In the genomic region with DNA sequence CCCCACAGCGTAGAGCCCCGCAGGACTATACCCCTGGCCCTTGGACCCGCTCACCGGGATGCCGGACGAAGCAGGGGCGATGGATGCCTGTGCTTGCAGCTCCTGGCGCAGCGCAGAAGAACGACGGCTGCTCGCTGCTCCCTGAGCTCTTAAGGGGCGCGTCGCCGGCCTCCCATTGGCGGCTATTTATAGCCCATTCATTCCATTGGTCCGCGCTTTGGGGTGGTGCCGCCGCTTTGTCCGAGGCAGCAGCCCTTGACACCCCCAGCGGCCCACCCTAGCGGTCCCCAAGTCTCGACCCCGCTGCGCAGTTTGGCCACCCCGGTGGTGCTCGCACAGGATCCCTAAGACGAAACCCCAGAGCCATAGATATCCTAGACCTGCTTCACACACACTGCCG, we compare ENCODE assay signal across 8 mouse cellular contexts. TPM values are rescaled to one million over a fixed set of nuclear protein-coding genes. Genes with fewer than 3 reads are reported as not detected.
DNase-seq lines count a peak whose midpoint lies in the region; ATAC-seq and TF ChIP-seq lines count a peak whose summit lies in the region.

A gene (minus strand): TSS at position 163 of the 400 bp plus-strand sequence.

- H3K4me2 ChIP-seq in forebrain, embryonic 11.5 days (ENCODE audit: low read depth, low read length, severe bottlenecking) = peak within 1 kb of the TSS; percentile 93
- H3K4me2 ChIP-seq in heart, embryonic 13.5 days = peak within 1 kb of the TSS; percentile 99
- H3K4me2 ChIP-seq in kidney, embryonic 16.5 days (replicated peaks; ENCODE audit: low read depth, low read length) = peak within 1 kb of the TSS; percentile 91
- H3K4me2 ChIP-seq in limb, embryonic 13.5 days (replicated peaks) = peak within 1 kb of the TSS; percentile 98
- peak within 1 kb of the TSS; percentile 74 for H3K4me2 ChIP-seq in midbrain, embryonic 15.5 days
- H3K4me2 ChIP-seq in stomach, postnatal 0 days (replicated peaks; ENCODE audit: low read depth) = peak within 1 kb of the TSS; percentile 91

- under 1% methylated on average over 31 of the region's 31 CpGs for WGBS in forebrain, embryonic 11.5 days
- WGBS in heart, embryonic 13.5 days = under 1% methylated on average over 31 of the region's 31 CpGs
- under 1% methylated on average over 31 of the region's 31 CpGs for WGBS in kidney, embryonic 16.5 days
- WGBS in limb, embryonic 13.5 days = under 1% methylated on average over 31 of the region's 31 CpGs
- under 1% methylated on average over 31 of the region's 31 CpGs for WGBS in midbrain, embryonic 15.5 days
- WGBS in stomach, postnatal 0 days = 2% methylated on average over 27 of the region's 31 CpGs

- H3K9ac ChIP-seq in forebrain, embryonic 11.5 days (ENCODE audit: low read length) = peak within 1 kb of the TSS; percentile 93
- peak within 1 kb of the TSS; percentile 88 for H3K9ac ChIP-seq in heart, embryonic 13.5 days
- peak within 1 kb of the TSS; percentile 59 for H3K9ac ChIP-seq in kidney, embryonic 16.5 days (replicated peaks; ENCODE audit: low read length)
- H3K9ac ChIP-seq in limb, embryonic 13.5 days = peak within 1 kb of the TSS; percentile 69
- H3K9ac ChIP-seq in midbrain, embryonic 15.5 days = peak within 1 kb of the TSS; percentile 98
- H3K9ac ChIP-seq in stomach, postnatal 0 days (ENCODE audit: low read length) = peak within 1 kb of the TSS; percentile 76

- H3K27ac ChIP-seq in bone marrow macrophage, adult 2 months (ENCODE audit: insufficient read depth, low read depth, low read length) = peak within 1 kb of the TSS; percentile 43
- H3K27ac ChIP-seq in forebrain, embryonic 11.5 days (ENCODE audit: low read depth, low read length) = peak within 1 kb of the TSS; percentile 82
- H3K27ac ChIP-seq in heart, embryonic 13.5 days (replicated peaks) = peak within 1 kb of the TSS; percentile 60; the same call in 1 of the 2 replicates
- H3K27ac ChIP-seq in kidney, embryonic 16.5 days (ENCODE audit: low read length) = no peak within 1 kb of the TSS
- H3K27ac ChIP-seq in limb, embryonic 13.5 days = no peak within 1 kb of the TSS
- H3K27ac ChIP-seq in midbrain, embryonic 15.5 days = peak within 1 kb of the TSS; percentile 93
- peak within 1 kb of the TSS; percentile 69 for H3K27ac ChIP-seq in stomach, postnatal 0 days (replicated peaks)

- DNase-seq in forebrain, embryonic 11.5 days (ENCODE audit: low spot score) = peak; percentile 92
- peak; percentile 70 for DNase-seq in stomach, postnatal 0 days (ENCODE audit: low spot score)

- TF ChIP-seq EP300 in stomach, postnatal 0 days (optimal IDR thresholded peaks at IDR 0.05) = no peak

- peaks cover 54% of the 10 kb centered on the region for H3K4me1 ChIP-seq in bone marrow macrophage, adult 2 months (ENCODE audit: control insufficient read depth, insufficient read depth, low read length)
- H3K4me1 ChIP-seq in forebrain, embryonic 11.5 days (replicated peaks; ENCODE audit: control insufficient read depth, insufficient read depth, low read length) = peaks cover 18% of the 10 kb centered on the region
- H3K4me1 ChIP-seq in heart, embryonic 13.5 days = peaks cover 70% of the 10 kb centered on the region
- H3K4me1 ChIP-seq in kidney, embryonic 16.5 days (ENCODE audit: insufficient read depth, low read length) = peaks cover 49% of the 10 kb centered on the region
- H3K4me1 ChIP-seq in limb, embryonic 13.5 days = peaks cover 40% of the 10 kb centered on the region
- H3K4me1 ChIP-seq in midbrain, embryonic 15.5 days = peaks cover 41% of the 10 kb centered on the region
- H3K4me1 ChIP-seq in stomach, postnatal 0 days (replicated peaks; ENCODE audit: control insufficient read depth, insufficient read depth) = peaks cover 6% of the 10 kb centered on the region; the same call in 1 of the 2 replicates

- peak within 1 kb of the TSS; percentile 74 for H3ac ChIP-seq in C2C12 (ENCODE audit: control insufficient read depth, insufficient read length, low read depth)

- peak; percentile 86 for ATAC-seq in forebrain, embryonic 11.5 days (replicated peaks; ENCODE audit: low FRiP score)
- ATAC-seq in heart, embryonic 13.5 days (ENCODE audit: extremely low read depth, insufficient number of reproducible peaks, low FRiP score, low TSS enrichment) = peak; percentile 21; the same call in 1 of the 2 replicates
- peak; percentile 44; the same call in 1 of the 2 replicates for ATAC-seq in kidney, embryonic 16.5 days (ENCODE audit: low FRiP score, low TSS enrichment)
- ATAC-seq in limb, embryonic 13.5 days (ENCODE audit: low FRiP score, low read depth) = peak; percentile 42
- ATAC-seq in midbrain, embryonic 15.5 days (replicated peaks) = peak; percentile 88
- peak; percentile 58 for ATAC-seq in stomach, postnatal 0 days (ENCODE audit: low FRiP score, low TSS enrichment)

- H3K79me3 ChIP-seq in C2C12 (ENCODE audit: low read depth) = no peaks in the 10 kb centered on the region

- H3K4me3 ChIP-seq in C2C12 (ENCODE audit: insufficient read depth, poor library complexity, severe bottlenecking) = peak within 1 kb of the TSS; percentile 26
- peak within 1 kb of the TSS; percentile 89 for H3K4me3 ChIP-seq in bone marrow macrophage, adult 2 months (ENCODE audit: insufficient read depth, low read length)
- H3K4me3 ChIP-seq in forebrain, embryonic 11.5 days (ENCODE audit: low read depth, low read length) = peak within 1 kb of the TSS; percentile 91
- peak within 1 kb of the TSS; percentile 75 for H3K4me3 ChIP-seq in heart, embryonic 13.5 days
- H3K4me3 ChIP-seq in kidney, embryonic 16.5 days (ENCODE audit: low read length) = peak within 1 kb of the TSS; percentile 59
- peak within 1 kb of the TSS; percentile 59 for H3K4me3 ChIP-seq in limb, embryonic 13.5 days
- peak within 1 kb of the TSS; percentile 84 for H3K4me3 ChIP-seq in midbrain, embryonic 15.5 days
- peak within 1 kb of the TSS; percentile 66 for H3K4me3 ChIP-seq in stomach, postnatal 0 days (ENCODE audit: low read depth, low read length)

- TF ChIP-seq POLR2A in bone marrow macrophage, adult 2 months (IDR thresholded peaks at IDR 0.05; ENCODE audit: borderline replicate concordance, low read depth, low read length) = peak; percentile 70; the same call in 1 of the 2 replicates

- no peaks in the 10 kb centered on the region for H3K79me2 ChIP-seq in C2C12 (ENCODE audit: control insufficient read depth, insufficient read depth)

- H3K27me3 ChIP-seq in C2C12 (ENCODE audit: control insufficient read depth, insufficient read depth, insufficient read length) = no peaks in the 10 kb centered on the region
- peaks cover 6% of the 10 kb centered on the region for H3K27me3 ChIP-seq in forebrain, embryonic 11.5 days (ENCODE audit: control insufficient read depth, insufficient read depth, low read length)
- peaks cover 32% of the 10 kb centered on the region for H3K27me3 ChIP-seq in heart, embryonic 13.5 days (replicated peaks)
- peaks cover 39% of the 10 kb centered on the region for H3K27me3 ChIP-seq in kidney, embryonic 16.5 days (ENCODE audit: insufficient read depth, low read length)
- peaks cover 69% of the 10 kb centered on the region for H3K27me3 ChIP-seq in limb, embryonic 13.5 days
- H3K27me3 ChIP-seq in midbrain, embryonic 15.5 days (replicated peaks) = no peaks in the 10 kb centered on the region
- no peaks in the 10 kb centered on the region for H3K27me3 ChIP-seq in stomach, postnatal 0 days (ENCODE audit: control insufficient read depth, insufficient read depth, low read length)

- TF ChIP-seq CTCF in C2C12 (IDR thresholded peaks at IDR 0.05; ENCODE audit: control insufficient read depth, insufficient read depth, insufficient read length) = no peak
- no peak for TF ChIP-seq CTCF in bone marrow macrophage, adult 2 months (IDR thresholded peaks at IDR 0.05; ENCODE audit: low read depth, low read length)
- TF ChIP-seq CTCF in stomach, postnatal 0 days (IDR thresholded peaks at IDR 0.05; ENCODE audit: low read depth) = no peak

- no peaks in the 10 kb centered on the region for H3K36me3 ChIP-seq in C2C12 (ENCODE audit: control insufficient read depth, insufficient read depth)
- peaks cover 4% of the 10 kb centered on the region for H3K36me3 ChIP-seq in forebrain, embryonic 11.5 days (ENCODE audit: control insufficient read depth, insufficient read depth, low read length)
- H3K36me3 ChIP-seq in heart, embryonic 13.5 days = no peaks in the 10 kb centered on the region
- H3K36me3 ChIP-seq in kidney, embryonic 16.5 days (ENCODE audit: insufficient read depth, low read length) = no peaks in the 10 kb centered on the region
- no peaks in the 10 kb centered on the region for H3K36me3 ChIP-seq in limb, embryonic 13.5 days
- H3K36me3 ChIP-seq in midbrain, embryonic 15.5 days (replicated peaks) = 0 out of 2 replicates have a peak, but pooled peaks cover 5% of the 10 kb centered on the region
- no peaks in the 10 kb centered on the region for H3K36me3 ChIP-seq in stomach, postnatal 0 days (ENCODE audit: control insufficient read depth, insufficient read depth, low read length)

- H3K9me3 ChIP-seq in forebrain, embryonic 11.5 days (ENCODE audit: control insufficient read depth, low read length) = no peaks in the 10 kb centered on the region
- no peaks in the 10 kb centered on the region for H3K9me3 ChIP-seq in heart, embryonic 13.5 days
- no peaks in the 10 kb centered on the region for H3K9me3 ChIP-seq in kidney, embryonic 16.5 days (ENCODE audit: low read length)
- no peaks in the 10 kb centered on the region for H3K9me3 ChIP-seq in limb, embryonic 13.5 days
- H3K9me3 ChIP-seq in midbrain, embryonic 15.5 days = no peaks in the 10 kb centered on the region
- H3K9me3 ChIP-seq in stomach, postnatal 0 days (ENCODE audit: control insufficient read depth, low read length) = no peaks in the 10 kb centered on the region

TF ChIP-seq in C2C12, 6 proteins besides CTCF, POLR2A, EP300 and RAD21:
- no peak for TF ChIP-seq FOSL1 (IDR thresholded peaks at IDR 0.05; ENCODE audit: insufficient read depth, low read length, poor library complexity, severe bottlenecking)
- TF ChIP-seq MYOG (IDR thresholded peaks at IDR 0.05; ENCODE audit: control insufficient read depth, extremely low read depth, insufficient read length) = no peak
- no peak for TF ChIP-seq MYOD1 (IDR thresholded peaks at IDR 0.05; ENCODE audit: control insufficient read depth, insufficient read length, low read depth)
- TF ChIP-seq CEBPB (IDR thresholded peaks at IDR 0.05; ENCODE audit: low read depth) = no peak
- no peak for TF ChIP-seq MAX (IDR thresholded peaks at IDR 0.05)
- no peak for TF ChIP-seq USF1 (IDR thresholded peaks at IDR 0.05; ENCODE audit: low read depth)

RNA-seq across cellular contexts. Expression of the gene that starts here (rescaled TPM):
- 61.4 TPM for polyA plus RNA-seq in C2C12 (2012; fragmentation: generic; extraction: Trizol)
- 388 and 396 TPM in 2 replicates for polyA plus RNA-seq in bone marrow macrophage, adult 2 months (2012; ENCODE audit: insufficient read depth, insufficient read length, missing spikeins)
- 2,325 and 2,523 TPM in 2 replicates for polyA plus RNA-seq in forebrain, embryonic 11.5 days (2014; fragmentation: Nextera tagmentation; extraction: Ambion mirVana)
- polyA plus RNA-seq in heart, embryonic 13.5 days (2015; fragmentation: Nextera tagmentation; extraction: Ambion mirVana) = 279 and 320 TPM in 2 replicates
- 134 and 188 TPM in 2 replicates for polyA plus RNA-seq in kidney, embryonic 16.5 days (2015; fragmentation: Nextera tagmentation; extraction: Ambion mirVana)
- polyA plus RNA-seq in limb, embryonic 13.5 days (2015; fragmentation: Nextera tagmentation; extraction: Ambion mirVana) = 128 and 135 TPM in 2 replicates
- polyA plus RNA-seq in midbrain, embryonic 15.5 days (2015; fragmentation: Nextera tagmentation; extraction: Ambion mirVana) = 1,376 and 1,480 TPM in 2 replicates
- polyA plus RNA-seq in stomach, postnatal 0 days (2015; fragmentation: Nextera tagmentation; extraction: Ambion mirVana) = 532 and 573 TPM in 2 replicates

Comparison
In these comparisons a context has a peak if more than half of its experiments do, and no peak if none do; other contexts are left out.
1. H3K4me3 ChIP-seq: peak in every context shown above with its lines; median percentile 91 in forebrain, embryonic 11.5 days; 89 in bone marrow macrophage, adult 2 months; 84 in midbrain, embryonic 15.5 days; 75 in heart, embryonic 13.5 days; 66 in stomach, postnatal 0 days; 59 in kidney, embryonic 16.5 days; 59 in limb, embryonic 13.5 days; 26 in C2C12.
2. H3K27ac ChIP-seq: peak in bone marrow macrophage, adult 2 months (single experiment), forebrain, embryonic 11.5 days (single experiment), heart, embryonic 13.5 days (single experiment), midbrain, embryonic 15.5 days (single experiment) and stomach, postnatal 0 days (single experiment); none in kidney, embryonic 16.5 days (single experiment) and limb, embryonic 13.5 days (single experiment).
3. ATAC-seq: peak in every context shown above with its lines; median percentile 88 in midbrain, embryonic 15.5 days; 86 in forebrain, embryonic 11.5 days; 58 in stomach, postnatal 0 days; 44 in kidney, embryonic 16.5 days; 42 in limb, embryonic 13.5 days; 21 in heart, embryonic 13.5 days.
4. Peak in every context shown above with its lines, with median percentiles within 50 percentile points of each other: H3K4me2 ChIP-seq and H3K9ac ChIP-seq.